Mouse (Mus musculus) bone marrow, adult 2 months (tissue): Measurements from ENCODE around the gene Vegfb.

ENCODE experiments used
- CTCF ChIP-seq: fragments of 200-500 bp; IDR thresholded peaks from 2 replicates; pipeline ENCODE4 v1.5.1; 2011; ENCODE audit warnings: low read length, control low read depth; ENCODE audit not compliant: control insufficient read depth, insufficient read depth
- POLR2A ChIP-seq: fragments of 200-500 bp; IDR thresholded peaks from 2 replicates; pipeline ENCODE4 v1.6.1; 2011; ENCODE audit warnings: low read depth, mild to moderate bottlenecking, control low read depth, low read length, borderline replicate concordance; ENCODE audit not compliant: control insufficient read depth

DNA sequence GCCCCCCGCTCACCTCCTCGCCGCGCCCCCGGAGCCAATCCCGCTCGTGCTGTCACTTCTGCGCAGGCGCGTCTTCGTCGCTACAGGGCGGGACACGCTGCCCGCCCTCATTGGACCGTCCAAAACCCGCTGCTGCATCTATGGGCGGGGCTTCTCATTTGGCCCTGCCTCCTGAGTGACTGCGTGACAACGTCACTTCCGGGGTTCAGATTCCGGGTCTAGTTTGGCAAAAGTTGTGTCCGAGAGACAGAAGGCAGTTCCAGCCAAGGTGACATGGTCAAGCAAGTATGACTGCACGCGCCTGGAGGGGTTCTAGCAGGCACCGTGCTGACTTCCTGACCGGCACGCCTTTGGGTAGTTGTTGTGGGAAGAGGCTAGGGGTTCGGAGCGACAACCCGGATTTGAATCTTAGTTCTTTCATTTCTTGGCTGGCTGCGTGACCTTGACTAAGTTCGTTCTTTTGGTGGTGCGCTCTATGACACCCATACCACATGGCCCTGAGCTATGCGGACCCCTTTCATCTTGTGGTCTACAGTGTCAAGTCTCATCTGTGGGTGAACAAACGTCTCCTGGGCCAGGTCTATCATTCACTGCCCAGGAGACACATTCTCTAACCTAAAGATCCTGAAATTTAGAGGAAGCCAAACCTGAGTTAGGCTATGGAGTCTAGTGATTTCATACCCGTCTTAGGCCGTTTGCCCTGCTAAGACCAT, 6.9 kb downstream of the Vegfb start, which contains the start of gene Fkbp2:
- TF ChIP-seq CTCF (no peak), POLR2A (peak; percentile 86)
